Mouse (Mus musculus) brain, embryonic 14.5 days (tissue): ENCODE measurements around the gene Zfp69.

ENCODE experiments used
- CTCF ChIP-seq: fragments of 200-500 bp; IDR thresholded peaks from 2 replicates; pipeline ENCODE4 v1.5.1; 2012; ENCODE audit warnings: inconsistent platforms, mild to moderate bottlenecking, moderate library complexity, borderline replicate concordance; ENCODE audit not compliant: insufficient read depth, insufficient read length; ENCODE audit errors: extremely low read depth
- POLR2A ChIP-seq: fragments of 200-500 bp; IDR thresholded peaks from 2 replicates; pipeline ENCODE4 v1.6.1; 2012; ENCODE audit warnings: mild to moderate bottlenecking, inconsistent platforms, borderline replicate concordance; ENCODE audit not compliant: poor library complexity, insufficient read depth, insufficient read length, severe bottlenecking; ENCODE audit errors: extremely low read depth

DNA sequence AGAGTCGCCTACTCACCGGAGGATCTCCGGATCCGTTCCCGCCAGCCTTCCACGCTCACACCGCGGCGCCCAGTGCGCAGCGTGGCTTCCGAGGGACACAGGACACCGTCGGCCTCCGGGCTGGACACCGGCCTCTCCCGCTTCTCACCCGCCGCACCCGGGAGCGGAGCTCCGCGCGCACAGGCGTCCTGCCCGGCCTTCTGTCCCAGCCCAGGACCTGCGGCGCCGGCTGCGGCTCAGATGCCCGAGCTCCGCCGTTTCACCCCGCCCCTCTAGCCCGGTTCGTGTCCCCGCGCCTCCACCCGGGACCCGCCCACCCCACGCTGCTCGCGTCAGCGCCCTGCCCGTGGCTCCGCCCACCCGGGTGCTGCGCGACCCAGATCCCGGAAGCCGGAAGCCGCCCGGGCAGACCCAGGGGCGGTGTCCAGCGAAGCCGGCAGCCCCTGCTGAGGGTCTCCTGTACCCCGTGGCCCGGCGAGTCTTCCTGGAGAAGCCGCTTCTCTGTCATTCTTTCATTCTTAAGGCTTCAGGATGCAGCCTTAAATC lies at the start of gene Zfp69:
- TF ChIP-seq CTCF (no peak), POLR2A (peak; percentile 82)
